Mouse (Mus musculus) olfactory bulb, adult 2 months (tissue): ENCODE data around the gene Acot10. TPM values are rescaled to one million over a fixed set of nuclear protein-coding genes. Genes with fewer than 3 reads are reported as not detected.

Source experiments
- H3K27ac ChIP-seq: fragments of 200-500 bp; 2 replicates; pipeline ENCODE4 v1.5.1; 2012; ENCODE audit warnings: low read depth, low read length; ENCODE audit not compliant: insufficient read depth
- H3K4me1 ChIP-seq: fragments of 200-500 bp; 2 replicates; pipeline ENCODE4 v1.6.1; 2012; ENCODE audit warnings: low read length; ENCODE audit not compliant: control insufficient read depth, insufficient read depth
- H3K4me3 ChIP-seq: fragments of 200-500 bp; 2 replicates; pipeline ENCODE4 v1.5.1; 2012; ENCODE audit warnings: mild to moderate bottlenecking, low read depth, low read length, moderate library complexity; ENCODE audit not compliant: insufficient read depth
- CTCF ChIP-seq: fragments of 200-500 bp; IDR thresholded peaks from 2 replicates; pipeline ENCODE4 v1.5.1; 2012; ENCODE audit warnings: low read depth, mild to moderate bottlenecking, low read length, moderate library complexity; ENCODE audit not compliant: insufficient read depth
- POLR2A ChIP-seq: fragments of 200-500 bp; IDR thresholded peaks from 2 replicates; pipeline ENCODE4 v1.6.1; 2012; ENCODE audit warnings: mild to moderate bottlenecking, low read depth, low read length, moderate library complexity; ENCODE audit not compliant: insufficient read depth
- WGBS: fragments of 180-500 bp; shearing (Covaris S2); methylation state at CpG from one replicate; pipeline ENCODE4 v1.1.7; 2018; 5-methylcytosine and 5-hydroxymethylcytosine counted together
- polyA plus RNA-seq: library from polyadenylated mRNA; stranded (reverse); fragments of >200 nt; gene quantifications from 2 replicates; pipeline ENCODE4 v1.2.4, GENCODE M21; 2012; ENCODE audit warnings: low replicate concordance; ENCODE audit not compliant: missing spikeins, insufficient read depth, insufficient read length

Gene Acot10
- polyA plus RNA-seq, 1 experiment, result not detected

DNA sequence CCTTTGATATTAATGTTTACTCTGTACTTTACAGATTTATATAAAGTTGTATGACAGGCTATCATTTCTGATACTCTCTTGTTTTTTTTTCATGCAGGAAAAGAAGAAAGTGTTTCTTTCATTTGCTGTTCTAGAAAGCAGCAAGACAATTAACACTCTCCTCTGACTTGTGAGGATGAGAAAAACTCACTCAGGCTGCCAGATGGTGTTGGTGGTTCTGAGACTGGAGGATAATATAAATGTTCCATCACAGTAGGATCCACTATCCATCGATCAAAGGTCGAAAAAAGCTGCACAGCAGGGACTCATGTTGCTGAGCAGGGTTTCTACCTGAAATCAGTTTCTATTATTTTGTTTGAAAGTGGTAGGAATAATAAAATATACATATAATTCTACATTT, 32.0 kb downstream of the Acot10 start:
- WGBS, result 76% methylated on average over 2 of the region's 2 CpGs
- Histone ChIP-seq H3K4me3 (no peak overlapping the region), H3K27ac (no peak overlapping the region), H3K4me1 (no peaks in the 10 kb centered on the region)
- TF ChIP-seq CTCF (no peak), POLR2A (no peak)

Other genes starting within 250 kb of the Acot10 start
- not detected in 2 replicates for gene Cdh12, start 217.5 kb downstream of the Acot10 start, polyA plus RNA-seq